Mouse (Mus musculus) neural tube, embryonic 15.5 days (tissue): Measurements from ENCODE around the gene Ergic1. TPM values are rescaled to one million over a fixed set of nuclear protein-coding genes. Genes with fewer than 3 reads are reported as not detected.

ENCODE experiments used
- ATAC-seq: fragments of 200-750 bp; cut with Nextera tagmentation; 2 replicates; pipeline ENCODE4 v1.8.0; 2017; ENCODE audit warnings: mild to moderate bottlenecking, moderate TSS enrichment, moderate library complexity; ENCODE audit not compliant: low FRiP score
- H3K27ac ChIP-seq: fragments of 300-500 bp; sonication (generic); replicated peaks from 2 replicates; pipeline ENCODE4 v1.5.1; 2015; ENCODE audit warnings: mild to moderate bottlenecking, inconsistent platforms
- H3K27me3 ChIP-seq: fragments of 300-500 bp; sonication (generic); replicated peaks from 2 replicates; pipeline ENCODE4 v1.6.1; 2015; ENCODE audit warnings: inconsistent platforms
- H3K36me3 ChIP-seq: fragments of 300-500 bp; sonication (generic); 2 replicates; pipeline ENCODE4 v1.6.1; 2015; ENCODE audit warnings: inconsistent platforms
- H3K4me1 ChIP-seq: fragments of 300-500 bp; sonication (generic); 2 replicates; pipeline ENCODE4 v1.6.1; 2015; ENCODE audit warnings: inconsistent platforms
- H3K4me2 ChIP-seq: fragments of 300-500 bp; sonication (generic); 2 replicates; pipeline ENCODE4 v1.6.1; 2015; ENCODE audit warnings: inconsistent platforms, mild to moderate bottlenecking, moderate library complexity
- H3K4me3 ChIP-seq: fragments of 300-500 bp; sonication (generic); replicated peaks from 2 replicates; pipeline ENCODE4 v1.5.1; 2015; ENCODE audit warnings: mild to moderate bottlenecking, inconsistent platforms
- H3K9ac ChIP-seq: fragments of 300-500 bp; sonication (generic); replicated peaks from 2 replicates; pipeline ENCODE4 v1.6.1; 2015; ENCODE audit warnings: mild to moderate bottlenecking, inconsistent platforms
- H3K9me3 ChIP-seq: fragments of 300-500 bp; sonication (generic); replicated peaks from 2 replicates; pipeline ENCODE4 v1.6.1; 2016; ENCODE audit warnings: inconsistent platforms
- WGBS: fragments of 180-500 bp; shearing (Covaris S2); methylation state at CpG from one replicate; pipeline ENCODE4 v1.1.7; 2015; ENCODE audit warnings: mixed read lengths; 5-methylcytosine and 5-hydroxymethylcytosine counted together
- polyA plus RNA-seq: library from polyadenylated mRNA; unstranded; fragments of >200 nt; fragmentation: Nextera tagmentation; extraction: Ambion mirVana; gene quantifications from 2 replicates; pipeline ENCODE4 v1.2.1, GENCODE M21; 2015

Ergic1 gene
- polyA plus RNA-seq = 89.7 and 101 TPM in 2 replicates

DNA sequence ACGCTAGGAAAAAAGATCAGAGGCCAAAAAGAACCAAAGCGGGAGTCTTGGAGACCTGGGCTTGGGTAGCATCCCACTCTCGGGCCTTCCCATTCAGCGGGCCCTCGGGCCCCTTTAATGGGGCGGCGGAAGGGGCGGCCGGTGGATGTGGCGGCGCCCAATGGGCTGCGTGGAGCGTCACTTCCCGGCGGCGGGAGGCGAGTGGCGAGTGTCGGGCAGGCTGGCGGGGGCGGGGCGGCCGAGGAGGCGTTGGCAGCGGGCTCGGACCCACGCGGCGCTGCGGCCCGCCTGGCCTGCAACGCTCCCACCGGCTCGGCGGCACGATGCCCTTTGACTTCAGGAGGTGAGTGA lies at the start of gene Ergic1:
Ergic1 (plus strand) TSS at position 200 of the 351 bp plus-strand sequence.
- 0% methylated on average over 34 of the region's 36 CpGs for WGBS
- H3K27ac ChIP-seq = peak within 1 kb of the TSS; percentile 85
- no peaks in the 10 kb centered on the region for H3K27me3 ChIP-seq
- no peaks in the 10 kb centered on the region for H3K9me3 ChIP-seq
- peak within 1 kb of the TSS; percentile 76 for H3K4me3 ChIP-seq
- H3K4me2 ChIP-seq = peak within 1 kb of the TSS; percentile 91
- ATAC-seq = peak; percentile 97
- peak within 1 kb of the TSS; percentile 86 for H3K9ac ChIP-seq
- peaks cover 24% of the 10 kb centered on the region for H3K36me3 ChIP-seq
- peaks cover 36% of the 10 kb centered on the region for H3K4me1 ChIP-seq

DNA sequence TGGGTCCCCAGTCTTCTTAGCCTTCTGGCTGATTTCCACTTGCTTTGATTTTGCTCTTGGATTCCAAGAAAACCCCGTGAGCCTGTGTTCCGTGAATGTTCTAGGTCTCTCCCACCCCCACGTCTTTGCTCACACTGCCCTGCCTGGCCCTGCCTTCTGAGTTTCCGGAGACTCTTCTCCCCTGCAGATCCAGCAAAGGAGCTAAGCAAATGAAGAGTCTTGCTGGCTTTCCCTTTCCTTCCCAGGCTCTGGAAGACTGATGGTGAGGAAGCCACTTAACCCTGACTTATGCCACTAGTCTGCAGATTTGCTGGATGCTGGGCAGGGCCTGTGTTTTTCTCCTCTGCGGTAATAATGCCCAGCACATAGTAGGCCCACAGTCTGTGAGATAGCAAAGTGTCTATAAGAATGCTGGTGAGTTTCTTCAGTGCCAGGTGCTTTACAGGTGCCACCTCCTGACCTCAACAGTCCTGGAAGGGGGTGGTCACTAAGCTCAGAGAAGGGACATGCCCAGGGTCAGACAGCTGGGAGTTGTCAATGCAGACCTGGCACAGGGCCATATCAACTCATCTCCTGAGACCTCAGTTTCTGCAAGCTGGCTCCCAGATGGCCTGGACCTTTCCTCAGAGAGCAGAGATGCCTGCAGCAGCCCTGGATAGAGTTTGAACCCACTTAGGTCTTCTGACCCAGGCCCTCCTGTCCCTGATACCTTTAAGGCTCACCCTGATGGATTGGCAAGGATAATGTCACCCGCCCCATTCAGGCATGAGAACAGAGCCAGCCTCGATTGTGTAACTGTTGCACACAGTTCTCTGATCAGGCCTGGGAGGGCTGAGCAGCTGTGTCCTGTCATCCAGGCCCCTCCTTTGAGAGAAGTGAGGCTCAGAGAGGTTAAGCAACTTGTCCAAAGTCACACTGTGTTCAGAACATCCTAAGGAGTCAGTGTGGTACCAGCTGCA lies 49.2 kb upstream of the Ergic1 start:
- Histone ChIP-seq H3K4me2 (no peak overlapping the region), H3K4me3 (no peak overlapping the region), H3K9ac (no peak overlapping the region), H3K36me3 (no peaks in the 10 kb centered on the region), H3K4me1 (peaks cover 14% of the 10 kb centered on the region), H3K9me3 (no peaks in the 10 kb centered on the region), H3K27ac (no peak overlapping the region), H3K27me3 (no peaks in the 10 kb centered on the region)
- WGBS = 71% methylated on average over 7 of the region's 7 CpGs
- no peak for ATAC-seq

DNA sequence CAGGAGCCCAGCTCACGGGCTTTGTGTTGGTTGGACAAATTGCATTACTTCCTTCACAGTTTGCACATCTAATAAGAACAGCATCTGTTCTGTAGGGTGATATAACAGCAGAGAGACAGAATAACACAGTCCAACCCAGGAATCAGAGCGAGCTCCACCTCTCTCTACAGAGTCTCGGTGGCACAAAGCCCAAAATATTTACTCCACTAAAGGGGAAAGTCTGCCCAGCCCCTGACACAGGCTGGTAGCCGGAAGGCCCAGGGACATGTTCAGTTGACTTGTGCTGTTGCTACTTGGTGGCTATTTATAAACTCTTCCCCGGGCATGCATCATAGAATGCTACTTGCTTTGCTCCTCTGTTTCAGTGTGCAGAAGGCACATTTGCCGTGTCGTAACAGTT lies 48.3 kb upstream of the Ergic1 start:
- Histone ChIP-seq H3K4me2 (no peak overlapping the region), H3K27me3 (no peaks in the 10 kb centered on the region), H3K36me3 (no peaks in the 10 kb centered on the region), H3K27ac (no peak overlapping the region), H3K4me3 (no peak overlapping the region), H3K9me3 (no peaks in the 10 kb centered on the region), H3K9ac (no peak overlapping the region), H3K4me1 (peaks cover 10% of the 10 kb centered on the region; the same call in 1 of the 2 replicates)
- ATAC-seq = no peak
- 78% methylated on average over 7 of the region's 7 CpGs for WGBS

DNA sequence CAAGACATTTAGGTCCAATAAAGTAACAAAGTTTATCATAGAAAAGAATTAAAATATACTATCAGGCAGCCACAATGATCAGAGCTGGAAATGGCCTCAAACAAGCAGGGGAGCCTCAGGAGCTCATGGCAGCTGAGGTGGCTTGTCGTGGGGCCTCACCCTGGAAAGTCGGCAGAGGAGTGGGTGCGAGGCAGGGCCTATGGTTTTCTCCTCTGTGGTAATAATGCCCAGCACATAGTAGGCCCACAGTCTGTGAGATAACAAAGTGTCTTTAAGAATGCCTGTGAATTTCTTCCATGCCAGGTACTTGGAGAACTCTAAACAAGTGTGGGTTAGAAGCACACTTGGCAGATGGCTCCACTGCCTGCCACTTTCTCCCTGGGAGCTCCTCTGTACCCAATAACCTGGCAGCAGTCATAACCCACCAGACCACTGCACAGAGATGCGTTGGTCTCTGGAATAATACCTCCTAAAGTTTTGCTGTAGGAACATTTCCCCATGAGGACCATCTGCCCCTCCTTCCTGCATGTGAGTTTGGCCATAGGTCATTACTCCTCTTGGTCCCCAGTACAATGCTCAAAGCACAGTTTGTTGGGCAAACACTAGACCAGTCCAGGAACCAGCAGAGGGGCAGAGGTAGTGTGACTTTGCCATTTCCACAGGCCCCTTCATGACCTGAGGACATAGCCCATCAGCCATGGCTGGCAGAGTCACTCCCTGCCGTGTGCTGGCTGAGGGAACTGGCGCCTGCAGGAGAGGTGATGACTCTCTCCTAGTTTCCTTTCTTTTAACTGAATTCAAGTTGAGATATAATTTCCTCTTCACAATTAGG lies 47.6 kb upstream of the Ergic1 start:
- H3K4me2 ChIP-seq = no peak overlapping the region
- H3K36me3 ChIP-seq = no peaks in the 10 kb centered on the region
- H3K4me1 ChIP-seq = peaks cover 9% of the 10 kb centered on the region; the same call in 1 of the 2 replicates
- 84% methylated on average over 6 of the region's 6 CpGs for WGBS
- no peaks in the 10 kb centered on the region for H3K27me3 ChIP-seq
- no peak overlapping the region for H3K9ac ChIP-seq
- no peak for ATAC-seq
- H3K4me3 ChIP-seq = no peak overlapping the region
- H3K27ac ChIP-seq = no peak overlapping the region
- no peaks in the 10 kb centered on the region for H3K9me3 ChIP-seq

DNA sequence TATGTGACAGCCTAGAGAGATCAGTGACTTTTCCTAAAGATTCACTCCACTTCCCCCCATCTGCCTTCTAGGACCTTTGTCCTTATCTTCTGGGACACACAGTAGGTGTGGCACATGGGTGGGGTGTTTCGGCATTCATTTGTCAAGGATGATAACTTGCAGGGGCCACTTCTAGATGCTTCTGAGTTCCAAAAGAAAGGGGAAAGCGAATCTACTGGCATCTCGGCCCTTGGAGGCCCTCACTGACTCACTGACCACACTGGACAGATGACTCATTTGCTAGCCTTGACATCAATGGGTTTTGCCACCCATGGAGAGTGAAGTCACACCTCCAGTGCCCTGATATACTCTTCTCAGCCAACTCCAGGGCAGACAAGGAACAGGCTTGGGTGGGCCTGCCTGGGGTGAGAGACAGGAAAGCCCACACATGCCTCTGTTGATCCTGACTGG lies 46.7 kb upstream of the Ergic1 start:
- H3K27ac ChIP-seq = no peak overlapping the region
- H3K36me3 ChIP-seq = no peaks in the 10 kb centered on the region
- H3K27me3 ChIP-seq = no peaks in the 10 kb centered on the region
- H3K4me2 ChIP-seq = no peak overlapping the region
- no peak overlapping the region for H3K9ac ChIP-seq
- 81% methylated on average over 3 of the region's 3 CpGs for WGBS
- ATAC-seq = no peak
- H3K4me3 ChIP-seq = no peak overlapping the region
- H3K4me1 ChIP-seq = no peaks in the 10 kb centered on the region
- H3K9me3 ChIP-seq = no peaks in the 10 kb centered on the region

DNA sequence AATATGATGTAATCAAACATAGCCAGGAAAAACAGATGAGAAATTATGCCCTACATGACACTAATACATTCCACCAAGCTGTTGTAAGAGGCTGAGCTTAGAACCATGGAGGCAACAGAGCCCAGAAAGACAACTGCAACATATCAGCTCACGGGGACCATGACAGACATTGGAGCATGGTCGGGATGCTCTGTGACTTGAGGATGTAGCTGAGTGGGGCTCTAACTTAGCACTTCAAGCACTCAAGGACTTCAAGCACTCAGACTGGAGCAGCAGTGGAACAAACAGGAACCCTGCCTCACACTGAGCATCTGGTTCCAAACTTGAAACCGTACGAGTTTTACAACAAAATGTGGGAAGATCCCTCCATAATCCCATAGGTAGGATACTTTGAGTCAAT lies 45.6 kb upstream of the Ergic1 start:
- WGBS = 90% methylated on average over 4 of the region's 4 CpGs
- no peak overlapping the region for H3K9ac ChIP-seq
- H3K27me3 ChIP-seq = no peaks in the 10 kb centered on the region
- H3K4me1 ChIP-seq = no peaks in the 10 kb centered on the region
- H3K27ac ChIP-seq = no peak overlapping the region
- no peaks in the 10 kb centered on the region for H3K9me3 ChIP-seq
- no peak overlapping the region for H3K4me2 ChIP-seq
- ATAC-seq = no peak
- H3K4me3 ChIP-seq = no peak overlapping the region
- no peaks in the 10 kb centered on the region for H3K36me3 ChIP-seq

DNA sequence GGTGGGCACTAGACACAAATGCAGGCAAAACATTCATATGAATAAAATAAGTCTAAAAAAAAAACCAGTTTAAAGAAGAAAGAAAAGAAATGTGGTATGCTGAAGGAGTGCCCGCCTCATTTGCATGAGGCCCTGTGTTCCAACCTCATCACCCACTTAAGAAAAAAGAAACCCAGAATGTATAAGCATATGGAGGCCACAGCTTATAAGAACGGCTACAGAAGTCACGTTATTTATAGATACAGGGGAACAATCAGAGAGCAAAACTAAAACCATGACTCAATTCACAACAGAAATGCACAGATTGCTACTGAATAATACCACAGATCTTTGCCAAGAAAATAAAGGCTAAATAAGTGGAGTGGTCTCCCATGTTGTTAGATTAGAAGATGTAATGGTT lies 43.0 kb upstream of the Ergic1 start:
- no peak overlapping the region for H3K4me3 ChIP-seq
- no peak overlapping the region for H3K27ac ChIP-seq
- no peak overlapping the region for H3K9ac ChIP-seq
- 88% methylated on average over 3 of the region's 3 CpGs for whole genome bisulfite sequencing
- no peak for ATAC-seq
- no peaks in the 10 kb centered on the region for H3K27me3 ChIP-seq
- no peaks in the 10 kb centered on the region for H3K36me3 ChIP-seq
- no peak overlapping the region for H3K4me2 ChIP-seq
- no peaks in the 10 kb centered on the region for H3K4me1 ChIP-seq
- H3K9me3 ChIP-seq = no peaks in the 10 kb centered on the region

DNA sequence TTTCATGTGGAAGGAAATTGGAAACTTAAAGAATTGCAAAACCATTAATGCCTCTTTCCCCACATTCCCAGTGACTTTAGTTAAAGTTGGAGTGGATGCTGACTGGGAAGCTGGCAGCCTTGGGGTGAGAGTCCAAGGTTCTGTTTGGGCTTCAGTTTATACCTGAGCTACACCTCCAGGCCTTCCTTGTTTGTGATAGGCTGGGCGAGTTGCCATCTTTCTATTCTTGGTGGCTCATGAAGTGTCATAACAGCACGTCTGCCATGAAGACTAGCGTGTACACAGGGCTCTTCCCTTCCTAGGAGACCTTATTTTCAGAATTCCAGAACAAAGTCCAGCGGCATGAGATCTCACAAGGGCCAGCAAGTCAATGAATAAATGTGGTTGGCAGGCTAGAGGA lies 38.6 kb upstream of the Ergic1 start:
- H3K4me3 ChIP-seq = no peak overlapping the region
- no peak for ATAC-seq
- 82% methylated on average over 4 of the region's 4 CpGs for WGBS
- no peaks in the 10 kb centered on the region for H3K9me3 ChIP-seq
- H3K4me1 ChIP-seq = peaks cover 5% of the 10 kb centered on the region; the same call in 1 of the 2 replicates
- H3K27me3 ChIP-seq = no peaks in the 10 kb centered on the region
- no peak overlapping the region for H3K27ac ChIP-seq
- H3K36me3 ChIP-seq = no peaks in the 10 kb centered on the region
- no peak overlapping the region for H3K9ac ChIP-seq
- H3K4me2 ChIP-seq = no peak overlapping the region

DNA sequence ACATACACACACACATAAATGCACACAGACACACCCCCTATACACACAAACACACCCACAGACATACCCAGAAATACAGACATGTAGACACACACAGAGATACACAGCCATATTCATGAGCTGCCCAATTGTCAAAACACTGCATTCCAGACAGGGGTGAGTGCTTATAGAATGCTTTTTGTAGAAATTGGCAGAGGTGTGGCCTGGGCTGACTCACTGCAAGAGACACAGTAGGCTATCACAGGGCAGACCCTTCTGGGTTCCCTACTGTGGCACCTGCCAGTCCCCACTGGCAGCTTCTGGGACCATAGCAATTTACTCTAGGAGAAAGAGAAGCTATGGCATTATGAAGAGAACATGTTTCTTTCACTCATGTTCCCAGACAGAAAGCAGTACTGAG lies 37.0 kb upstream of the Ergic1 start:
- Histone ChIP-seq H3K36me3 (no peaks in the 10 kb centered on the region), H3K9me3 (no peaks in the 10 kb centered on the region), H3K4me3 (no peak overlapping the region), H3K9ac (no peak overlapping the region), H3K27ac (no peak overlapping the region), H3K4me1 (peaks cover 5% of the 10 kb centered on the region; the same call in 1 of the 2 replicates), H3K27me3 (no peaks in the 10 kb centered on the region), H3K4me2 (no peak overlapping the region)
- ATAC-seq = no peak

DNA sequence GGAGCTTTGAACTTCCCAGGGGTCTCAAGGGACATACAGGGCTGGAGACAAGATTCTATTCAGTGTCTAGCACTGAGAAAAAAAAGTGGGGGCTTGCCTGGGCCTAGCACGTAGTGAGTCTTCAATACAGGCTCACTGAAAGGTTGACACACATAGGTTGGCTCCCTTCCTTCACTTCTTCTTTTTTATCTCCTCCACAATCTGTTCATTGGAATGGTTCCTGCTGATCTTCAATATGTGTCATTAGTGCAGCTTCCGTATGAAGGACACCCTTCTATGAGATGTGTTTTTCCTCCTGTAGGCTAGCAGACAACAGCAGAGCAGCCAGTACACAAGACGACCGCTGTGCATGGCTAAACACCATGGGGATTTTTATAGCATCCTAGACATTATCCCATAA lies 36.5 kb upstream of the Ergic1 start:
- Histone ChIP-seq H3K9ac (no peak overlapping the region), H3K27me3 (no peaks in the 10 kb centered on the region), H3K9me3 (no peaks in the 10 kb centered on the region), H3K4me2 (no peak overlapping the region), H3K27ac (no peak overlapping the region), H3K4me3 (no peak overlapping the region), H3K36me3 (no peaks in the 10 kb centered on the region), H3K4me1 (peaks cover 5% of the 10 kb centered on the region; the same call in 1 of the 2 replicates)
- WGBS = 66% methylated on average over 4 of the region's 4 CpGs
- no peak for ATAC-seq

DNA sequence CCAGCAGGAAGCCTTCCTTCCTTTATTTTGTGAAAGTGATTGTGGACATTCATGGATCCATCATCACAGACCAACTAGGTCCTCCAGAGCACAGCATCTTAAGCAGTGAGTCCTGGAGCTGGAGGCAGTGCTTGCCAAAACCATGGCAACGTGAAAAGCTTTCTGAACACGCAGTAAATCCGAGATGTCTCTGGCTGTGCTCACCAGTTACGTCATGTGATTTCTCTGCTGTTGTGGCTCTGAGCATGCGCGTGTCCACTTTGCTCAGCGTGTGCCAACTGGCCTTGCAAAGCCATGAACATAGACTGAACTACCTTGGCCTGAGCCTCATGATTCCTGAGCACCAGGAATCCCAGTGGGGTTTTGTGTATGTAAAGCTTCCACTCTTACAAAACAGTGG lies 36.0 kb upstream of the Ergic1 start:
- H3K4me2 ChIP-seq = no peak overlapping the region

More for the DNA sequence above, 36.0 kb upstream of the Ergic1 start:
- peaks cover 5% of the 10 kb centered on the region; the same call in 1 of the 2 replicates for H3K4me1 ChIP-seq
- no peak overlapping the region for H3K9ac ChIP-seq
- no peaks in the 10 kb centered on the region for H3K36me3 ChIP-seq
- peak; percentile 41; the same call in 1 of the 2 replicates for ATAC-seq
- no peaks in the 10 kb centered on the region for H3K9me3 ChIP-seq
- H3K27me3 ChIP-seq = no peaks in the 10 kb centered on the region
- WGBS = 51% methylated on average over 7 of the region's 7 CpGs
- H3K27ac ChIP-seq = no peak overlapping the region
- no peak overlapping the region for H3K4me3 ChIP-seq
